Mouse (Mus musculus) cortical plate, adult 2 months (tissue): ENCODE data around the gene Rfwd3.

Source experiments
- CTCF ChIP-seq: fragments of 200-500 bp; IDR thresholded peaks from 2 replicates; pipeline ENCODE4 v1.5.1; 2011; ENCODE audit warnings: mild to moderate bottlenecking, control low read depth, low read length; ENCODE audit not compliant: insufficient read depth; ENCODE audit errors: extremely low read depth
- POLR2A ChIP-seq: fragments of 200-500 bp; IDR thresholded peaks from 2 replicates; pipeline ENCODE4 v1.6.1; 2011; ENCODE audit warnings: mild to moderate bottlenecking, low read length, control low read depth; ENCODE audit not compliant: insufficient read depth; ENCODE audit errors: extremely low read depth

GRCm38 (mm10) chr8:111299821-111300568 lies at the start of gene Rfwd3:
- no peak for TF ChIP-seq CTCF
- TF ChIP-seq POLR2A: peak; percentile 72
